Mouse (Mus musculus): Measurements from ENCODE around the gene Cplx3.

Gene Cplx3

DNA sequence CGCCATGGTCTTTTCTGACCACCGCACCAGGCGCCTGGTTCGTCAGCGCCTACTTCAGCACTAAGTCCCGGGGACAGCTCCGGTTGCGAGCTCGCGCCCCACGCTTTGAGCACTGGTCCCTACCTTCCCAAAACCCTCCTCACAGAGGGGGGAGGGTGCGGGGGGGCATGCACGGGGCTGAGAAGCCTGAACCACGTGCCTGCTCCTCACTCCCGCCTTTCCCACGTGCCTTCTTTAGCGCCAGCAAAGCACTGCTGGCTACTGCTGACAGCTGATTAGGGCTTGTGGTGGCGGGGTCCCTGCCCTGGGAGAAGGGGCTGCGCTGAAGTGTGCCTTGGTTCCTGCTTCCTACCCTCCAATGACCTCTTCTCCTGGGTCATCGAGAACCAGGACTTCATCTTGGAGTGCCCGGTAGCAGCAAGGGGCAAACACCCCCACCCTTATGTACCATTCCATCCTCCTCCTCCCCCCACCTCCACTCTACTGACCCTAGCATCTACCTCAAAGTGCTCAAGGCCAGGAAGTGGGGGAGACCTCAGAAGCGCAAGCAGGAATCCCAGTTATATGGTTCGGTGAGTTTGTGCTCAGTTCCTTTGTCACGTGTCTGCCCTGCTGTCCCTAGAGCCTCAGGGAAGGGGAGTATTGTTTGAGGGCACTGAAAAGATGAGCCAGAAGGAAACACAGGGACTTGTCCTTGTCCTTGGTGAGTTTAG lies at the start of gene Cplx3:
Cplx3 (minus strand) TSS at position 143 of the 713 bp plus-strand sequence.
- in situ Hi-C loops (cut with MboI, MseI), result no loop called here

DNA sequence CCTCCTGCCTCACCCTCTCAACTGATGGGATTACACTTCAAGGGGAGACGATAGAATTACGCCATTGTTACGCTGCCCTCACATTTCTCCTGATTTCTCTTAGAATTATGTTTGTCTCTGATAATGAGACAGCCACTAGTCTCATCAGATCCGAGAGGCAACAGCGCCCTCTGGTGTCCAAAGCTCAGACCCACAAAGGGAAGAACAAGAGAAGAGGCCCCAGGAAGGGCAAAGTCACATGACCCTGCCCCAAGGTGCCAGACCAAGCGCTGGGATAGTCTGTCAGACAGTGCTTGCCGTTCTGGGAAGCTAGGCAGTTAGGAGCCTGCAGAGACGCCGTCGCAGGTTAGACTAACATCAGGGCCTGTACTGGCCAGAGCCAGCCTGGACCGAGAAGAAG lies 49.7 kb upstream of the Cplx3 start:
- in situ Hi-C loops (cut with MboI, MseI), result loop anchor here in 1 of 2 experiments (5.0 kb wide), 1 partner anchor 38 kb away; no protein-coding TSS in a partner anchor

DNA sequence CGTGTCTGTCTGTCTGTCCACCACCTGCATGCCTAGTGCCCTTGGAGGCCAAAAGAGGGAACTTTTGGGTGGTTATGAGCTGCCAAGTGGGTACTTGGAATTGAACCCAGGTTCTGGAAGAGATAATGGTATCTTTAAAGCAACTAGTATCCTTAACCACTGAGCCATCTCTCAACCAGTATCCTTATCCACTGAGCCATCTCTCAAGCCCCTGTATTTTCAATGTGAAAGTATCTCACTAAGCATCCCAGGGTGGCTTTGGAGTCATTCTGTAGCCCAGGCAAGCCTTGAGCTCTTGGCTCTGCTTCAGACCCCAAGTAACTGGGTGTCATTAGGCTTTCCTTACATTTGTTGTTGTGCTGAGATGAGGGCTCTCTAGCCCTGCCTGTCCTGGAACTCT lies 48.9 kb upstream of the Cplx3 start:
- in situ Hi-C loops (cut with MboI, MseI), result loop anchor here (5.0 kb wide), 2 partner anchors 38 to 103 kb away; partner anchors contain the start of gene Mpi (in 1 of the 2)

GRCm38 (mm10) chr9:57653283-57653682 lies 47.2 kb upstream of the Cplx3 start, which contains the start of gene Csk:
TSS of gene Csk (minus strand) at chr9:57653631.
- in situ Hi-C loops (cut with MboI, MseI), result loop anchor here in 1 of 2 experiments (5.0 kb wide), 1 partner anchor 101 kb away; the partner anchor contains the start of gene Mpi

DNA sequence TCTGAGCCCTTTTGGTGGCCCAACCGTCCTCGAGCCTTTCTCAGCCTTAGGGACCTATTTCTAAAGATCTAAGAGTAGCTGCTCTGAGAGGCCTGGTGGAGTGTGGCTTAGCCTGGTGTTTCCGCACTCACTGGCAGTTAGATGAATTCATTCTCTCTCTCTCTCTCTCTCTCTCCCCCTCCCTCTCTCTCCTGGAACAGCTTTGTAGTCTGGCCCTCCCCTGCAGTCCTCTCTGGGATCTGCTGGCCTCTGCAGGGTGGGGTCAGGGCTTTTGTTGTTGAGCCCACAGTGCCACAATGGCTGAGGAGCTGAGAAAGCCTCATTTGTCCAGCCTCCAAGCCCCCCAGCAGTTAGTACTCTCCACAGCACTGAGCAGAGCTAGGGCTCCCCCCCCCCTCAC lies 46.8 kb upstream of the Cplx3 start:
- in situ Hi-C loops (cut with MboI, MseI), result loop anchor here in 1 of 2 experiments (5.0 kb wide), 1 partner anchor 101 kb away; the partner anchor contains the start of gene Mpi

DNA sequence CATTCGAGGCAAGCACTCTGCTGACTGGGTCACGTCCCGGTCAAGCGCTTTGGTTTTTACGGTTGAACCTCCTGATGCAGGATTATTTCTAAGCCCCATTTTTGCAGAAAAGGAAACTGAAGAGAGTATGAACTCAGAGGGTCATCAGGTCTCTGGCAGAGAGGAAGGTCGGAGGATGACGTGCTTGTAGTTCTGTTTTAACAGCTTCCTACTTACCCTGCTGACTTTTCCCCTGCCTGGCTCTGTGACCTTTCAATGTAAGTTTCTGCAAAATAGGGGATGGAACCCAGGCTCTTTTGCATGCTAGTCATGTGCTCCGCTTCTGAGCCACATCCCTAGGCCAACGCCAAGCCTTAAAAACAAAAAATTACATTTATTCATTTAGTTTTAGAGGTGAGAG lies 46.3 kb upstream of the Cplx3 start:
- in situ Hi-C loops (cut with MboI, MseI), result loop anchor here in 1 of 2 experiments (5.0 kb wide), 1 partner anchor 100 kb away; the partner anchor contains the start of gene Mpi

DNA sequence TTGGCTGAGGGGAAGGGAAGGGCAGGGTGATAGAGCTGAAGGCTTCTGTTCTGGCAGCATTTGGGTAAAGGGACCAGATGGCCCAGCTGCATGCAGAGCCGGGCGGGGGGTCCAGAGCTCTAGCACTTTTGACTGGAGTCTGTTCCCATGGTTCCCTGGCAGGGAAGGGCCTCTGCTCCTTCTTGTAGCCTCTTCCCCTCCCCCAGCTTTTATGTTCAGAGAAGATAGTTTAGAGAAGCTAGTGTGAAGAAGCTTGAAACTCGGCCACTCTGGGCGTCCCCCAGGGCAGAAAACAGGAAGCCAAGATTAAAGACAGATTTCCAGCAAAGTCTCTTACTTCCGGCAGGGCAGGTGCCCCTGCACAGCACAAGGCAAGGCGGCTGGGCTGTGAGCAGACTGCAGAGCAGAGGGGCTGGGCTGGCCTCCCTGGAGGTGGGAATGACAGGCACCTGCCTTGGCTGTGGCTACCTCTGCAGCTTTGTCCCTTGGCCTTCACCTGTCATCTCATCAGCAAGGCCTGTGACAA lies 44.8 kb upstream of the Cplx3 start:
- in situ Hi-C loops (cut with MboI, MseI), result loop anchor here in 1 of 2 experiments (5.0 kb wide), 1 partner anchor 99 kb away; the partner anchor contains the start of gene Mpi

- in situ Hi-C loops (cut with MboI, MseI), result loop anchor here in 1 of 2 experiments (5.0 kb wide), 1 partner anchor 98 kb away; the partner anchor contains the start of gene Mpi
Observed at GRCm38 (mm10) chr9:57650130-57650785, 44.2 kb upstream of the Cplx3 start.

- in situ Hi-C loops (cut with MboI, MseI), result loop anchor here in 1 of 2 experiments (10.0 kb wide), 1 partner anchor 1827 kb away; no protein-coding TSS in a partner anchor
Observed at GRCm38 (mm10) chr9:57647286-57648108, 41.4 kb upstream of the Cplx3 start.

DNA sequence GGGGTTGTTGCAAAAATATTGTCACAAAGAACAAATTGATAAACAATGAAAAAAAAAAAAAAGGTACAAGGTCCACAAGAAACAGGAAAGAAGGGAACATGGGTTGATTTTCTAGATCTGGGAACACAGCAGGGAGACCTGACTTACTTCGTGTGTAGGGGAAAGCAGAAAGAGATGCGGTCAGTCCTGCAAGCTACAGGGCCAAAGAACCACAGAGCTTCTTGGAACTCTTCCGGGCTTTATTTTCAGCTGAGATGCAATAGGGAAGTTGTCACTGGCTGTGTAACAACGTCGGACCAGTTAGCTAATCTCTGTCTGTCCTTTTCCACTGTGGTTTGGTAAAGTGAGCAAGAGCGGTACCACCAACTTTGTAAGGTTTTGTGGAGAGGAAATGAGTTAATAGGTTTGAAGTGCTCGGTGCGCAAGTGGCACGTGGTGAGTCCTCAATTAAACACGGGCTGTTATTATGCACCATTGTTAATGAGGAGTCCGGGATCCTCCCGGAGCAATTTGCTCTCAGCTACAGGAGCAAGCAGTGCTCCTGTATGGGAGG lies 40.5 kb upstream of the Cplx3 start:
- in situ Hi-C loops (cut with MboI, MseI), result loop anchor here in 1 of 2 experiments (10.0 kb wide), 1 partner anchor 1828 kb away; no protein-coding TSS in a partner anchor

GRCm38 (mm10) chr9:57644944-57645893 lies 39.1 kb upstream of the Cplx3 start:
- in situ Hi-C loops (cut with MboI, MseI), result loop anchor here (5.0 to 10.0 kb wide), 2 partner anchors 108 to 1830 kb away; partner anchors contain the start of gene Fam219b (in 1 of the 2)

DNA sequence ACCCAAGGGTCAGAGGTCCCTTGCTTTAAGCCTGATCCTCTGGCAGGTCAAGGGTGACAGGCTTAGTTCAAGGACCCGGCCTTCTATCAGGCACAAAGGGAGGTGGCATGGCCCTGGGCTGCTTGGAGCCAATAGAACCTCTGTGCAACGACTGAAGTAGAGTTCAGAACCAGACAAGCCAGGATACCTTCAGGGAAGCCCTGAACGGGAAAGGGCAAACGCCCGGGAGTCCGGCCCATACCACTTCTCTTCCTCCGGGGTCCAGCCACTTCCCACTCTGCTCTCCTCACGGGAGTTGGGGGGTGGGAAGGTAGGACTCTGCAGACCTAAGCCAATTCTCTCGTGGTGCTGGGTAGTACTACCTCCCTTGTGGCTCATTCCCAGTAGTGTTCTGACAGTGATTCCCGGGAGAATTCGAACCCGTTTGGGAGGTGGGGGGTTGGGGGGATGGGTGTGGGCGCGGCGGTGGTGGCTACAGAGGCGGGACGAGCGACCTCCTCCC lies 38.4 kb upstream of the Cplx3 start:
- in situ Hi-C loops (cut with MboI, MseI), result loop anchor here (5.0 to 10.0 kb wide), 2 partner anchors 107 to 1830 kb away; partner anchors contain the start of gene Fam219b (in 1 of the 2)

- in situ Hi-C loops (cut with MboI, MseI), result loop anchor here (5.0 to 10.0 kb wide), 2 partner anchors 107 to 1831 kb away; partner anchors contain the start of gene Fam219b (in 1 of the 2)
Observed at GRCm38 (mm10) chr9:57643856-57644180, 37.7 kb upstream of the Cplx3 start.

DNA sequence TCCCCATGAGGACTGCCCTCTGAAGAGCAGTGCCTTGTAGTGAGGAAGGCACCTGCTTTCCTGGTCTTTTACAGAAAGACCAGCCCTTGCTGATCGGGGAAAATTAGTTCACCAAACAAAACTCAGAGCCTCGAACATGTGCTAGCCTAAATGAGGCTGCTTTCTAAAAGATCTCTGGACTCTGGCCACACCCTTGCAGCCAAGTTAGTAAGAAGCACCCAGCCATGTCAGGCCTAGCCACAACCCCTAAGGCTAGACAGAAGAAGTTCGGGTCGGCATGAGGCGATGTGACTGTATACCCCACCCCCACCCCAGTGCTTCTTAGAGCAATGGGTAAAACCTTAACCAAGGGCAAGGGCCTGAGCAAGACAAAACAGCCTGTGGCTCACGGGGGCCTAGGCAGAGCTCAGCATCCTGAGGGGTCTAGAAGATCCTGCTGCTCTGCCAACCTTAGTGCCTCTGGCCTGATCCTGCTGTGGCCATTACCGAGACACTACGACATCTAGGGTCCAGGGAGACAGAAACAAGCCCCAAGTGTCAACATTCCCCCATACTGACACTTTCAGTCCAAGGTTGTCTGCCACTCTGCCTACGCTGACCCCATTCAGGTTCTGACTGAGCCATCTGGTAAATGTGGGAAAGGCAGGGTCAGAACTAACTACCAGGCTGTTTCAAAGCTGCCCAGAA lies 37.2 kb upstream of the Cplx3 start:
- in situ Hi-C loops (cut with MboI, MseI), result loop anchor here (5.0 to 10.0 kb wide), 2 partner anchors 106 to 1831 kb away; partner anchors contain the start of gene Fam219b (in 1 of the 2)

DNA sequence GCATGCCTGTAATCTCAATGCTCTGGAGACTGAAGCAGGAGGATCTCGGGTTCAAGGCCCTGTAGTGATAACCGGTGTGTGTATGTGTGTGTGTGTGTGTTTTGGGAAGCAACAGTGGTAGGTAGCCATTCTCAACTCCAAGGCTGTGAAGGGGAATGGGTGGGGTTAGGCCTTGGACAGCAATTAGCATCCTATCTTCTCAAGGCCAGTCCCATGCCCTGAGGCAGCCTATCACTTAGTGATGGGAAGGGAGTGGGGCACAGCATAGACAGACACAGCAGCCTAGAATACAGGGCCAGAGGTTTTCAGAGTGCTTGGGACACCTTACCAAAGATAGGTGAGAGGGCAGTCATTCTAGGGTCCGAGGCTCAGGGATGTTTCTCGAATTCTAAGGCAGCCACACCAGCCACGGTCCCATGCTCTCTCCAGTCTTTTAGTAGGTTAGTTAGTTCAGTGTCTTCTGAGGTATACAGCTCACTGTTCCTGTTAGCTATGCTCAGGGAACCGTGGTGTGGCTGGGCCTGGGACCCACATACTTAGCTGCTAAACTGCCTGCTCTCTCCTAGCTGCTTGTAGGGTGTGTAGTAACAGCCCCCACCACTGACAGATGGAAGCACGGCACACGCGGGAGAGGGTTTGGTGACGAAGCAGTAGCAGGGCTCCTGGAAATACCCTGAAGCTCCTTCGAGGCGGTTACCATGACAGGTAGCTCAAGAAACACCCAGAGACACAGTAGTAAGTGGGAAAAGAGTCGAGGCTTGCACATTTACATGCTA lies 35.9 kb upstream of the Cplx3 start:
- in situ Hi-C loops (cut with MboI, MseI), result loop anchor here (5.0 to 10.0 kb wide), 2 partner anchors 105 to 1833 kb away; partner anchors contain the start of gene Fam219b (in 1 of the 2)

- in situ Hi-C loops (cut with MboI, MseI), result loop anchor here (5.0 to 10.0 kb wide), 2 partner anchors 104 to 1834 kb away; partner anchors contain the start of gene Fam219b (in 1 of the 2)
Observed at GRCm38 (mm10) chr9:57641022-57641421, 34.9 kb upstream of the Cplx3 start.

GRCm38 (mm10) chr9:57640384-57640783 lies 34.3 kb upstream of the Cplx3 start:
- in situ Hi-C loops (cut with MboI, MseI), result loop anchor here (5.0 to 10.0 kb wide), 2 partner anchors 103 to 1834 kb away; partner anchors contain the start of gene Fam219b (in 1 of the 2)
